Mouse (Mus musculus) thymus, adult 2 months (tissue): ENCODE data around the gene Shbg.

ENCODE experiments used
- CTCF ChIP-seq: fragments of 200-500 bp; IDR thresholded peaks from 2 replicates; pipeline ENCODE4 v1.5.1; 2012; ENCODE audit warnings: mild to moderate bottlenecking, control low read depth, low read length, moderate library complexity, borderline replicate concordance; ENCODE audit not compliant: control insufficient read depth, poor library complexity, insufficient read depth; ENCODE audit errors: extremely low read depth
- POLR2A ChIP-seq: fragments of 200-500 bp; IDR thresholded peaks from 2 replicates; pipeline ENCODE4 v1.6.1; 2012; ENCODE audit warnings: mild to moderate bottlenecking, low read length, control low read depth, moderate library complexity; ENCODE audit not compliant: control insufficient read depth, poor library complexity, insufficient read depth; ENCODE audit errors: extremely low read depth

GRCm38 (mm10) chr11:69606491-69606795 lies 11.3 kb downstream of the Shbg start:
- no peak for TF ChIP-seq CTCF
- no peak for TF ChIP-seq POLR2A
